Mouse (Mus musculus): ENCODE data around the gene Klhl18. TPM values are rescaled to one million over a fixed set of nuclear protein-coding genes. Genes with fewer than 3 reads are reported as not detected.
"Not testable (repeated sequence)": the region's sequence is repeated elsewhere in the genome, so short reads cannot be mapped to it uniquely, and the experiment has no call there.

Klhl18 gene
- polyA plus RNA-seq, 1 experiment from 2014 or later, result 9.8 TPM

GRCm38 (mm10) chr9:110419511-110420112 lies 56.9 kb downstream of the Klhl18 start, which contains the start of gene Ngp:
Ngp (plus strand) TSS chr9:110419747.
- Histone ChIP-seq H3K36me3 (no peaks in the 10 kb centered on the region), H3K4me1 (replicated peaks) (no peaks in the 10 kb centered on the region), H3K9ac (no peak within 1 kb of the TSS), H3K27ac (ENCODE audit: poor library complexity, severe bottlenecking) (no peak within 1 kb of the TSS), H3K9me3 (replicated peaks) (no peaks in the 10 kb centered on the region), H3K4me2 (no peak within 1 kb of the TSS), H3K27me3 (replicated peaks) (no peaks in the 10 kb centered on the region; the same call in 1 of the 2 replicates), H3K4me3 (no peak within 1 kb of the TSS)
- WGBS, result 84% methylated on average over 12 of the region's 12 CpGs
- no peak for ATAC-seq (ENCODE audit: insufficient number of reproducible peaks, low FRiP score)

GRCm38 (mm10) chr9:110413785-110414184 lies 62.7 kb downstream of the Klhl18 start:
- ATAC-seq (ENCODE audit: insufficient number of reproducible peaks, low FRiP score), result no peak
- H3K9me3 ChIP-seq (replicated peaks), result no peaks in the 10 kb centered on the region
- WGBS, result 45% methylated on average over 9 of the region's 9 CpGs
- H3K4me3 ChIP-seq, result no peak overlapping the region
- H3K36me3 ChIP-seq, result no peaks in the 10 kb centered on the region
- peaks cover 3% of the 10 kb centered on the region; the same call in 1 of the 2 replicates for H3K4me1 ChIP-seq (replicated peaks)
- H3K27ac ChIP-seq (ENCODE audit: poor library complexity, severe bottlenecking), result no peak overlapping the region
- H3K9ac ChIP-seq, result no peak overlapping the region
- H3K4me2 ChIP-seq, result no peak overlapping the region
- no peaks in the 10 kb centered on the region; the same call in 1 of the 2 replicates for H3K27me3 ChIP-seq (replicated peaks)

GRCm38 (mm10) chr9:110412926-110413325 lies 63.6 kb downstream of the Klhl18 start:
- WGBS, result 70% methylated on average over 7 of the region's 7 CpGs
- no peak overlapping the region for H3K4me2 ChIP-seq
- H3K27ac ChIP-seq (ENCODE audit: poor library complexity, severe bottlenecking), result no peak overlapping the region
- no peaks in the 10 kb centered on the region for H3K9me3 ChIP-seq (replicated peaks)
- H3K4me1 ChIP-seq (replicated peaks), result peaks cover 7% of the 10 kb centered on the region; the same call in 1 of the 2 replicates
- H3K36me3 ChIP-seq, result no peaks in the 10 kb centered on the region
- no peak for ATAC-seq (ENCODE audit: insufficient number of reproducible peaks, low FRiP score)
- no peak overlapping the region for H3K9ac ChIP-seq
- no peak overlapping the region for H3K4me3 ChIP-seq
- no peaks in the 10 kb centered on the region; the same call in 1 of the 2 replicates for H3K27me3 ChIP-seq (replicated peaks)

- Histone ChIP-seq H3K9ac (no peak overlapping the region), H3K36me3 (no peaks in the 10 kb centered on the region), H3K4me1 (replicated peaks) (peaks cover 15% of the 10 kb centered on the region), H3K4me3 (no peak overlapping the region), H3K27me3 (replicated peaks) (no peaks in the 10 kb centered on the region; the same call in 1 of the 2 replicates), H3K4me2 (no peak overlapping the region), H3K9me3 (replicated peaks) (no peaks in the 10 kb centered on the region), H3K27ac (ENCODE audit: poor library complexity, severe bottlenecking) (no peak overlapping the region)
- no peak for ATAC-seq (ENCODE audit: insufficient number of reproducible peaks, low FRiP score)
- WGBS, result 41% methylated on average over 6 of the region's 6 CpGs
Observed at GRCm38 (mm10) chr9:110410908-110411887, 65.3 kb downstream of the Klhl18 start.

DNA sequence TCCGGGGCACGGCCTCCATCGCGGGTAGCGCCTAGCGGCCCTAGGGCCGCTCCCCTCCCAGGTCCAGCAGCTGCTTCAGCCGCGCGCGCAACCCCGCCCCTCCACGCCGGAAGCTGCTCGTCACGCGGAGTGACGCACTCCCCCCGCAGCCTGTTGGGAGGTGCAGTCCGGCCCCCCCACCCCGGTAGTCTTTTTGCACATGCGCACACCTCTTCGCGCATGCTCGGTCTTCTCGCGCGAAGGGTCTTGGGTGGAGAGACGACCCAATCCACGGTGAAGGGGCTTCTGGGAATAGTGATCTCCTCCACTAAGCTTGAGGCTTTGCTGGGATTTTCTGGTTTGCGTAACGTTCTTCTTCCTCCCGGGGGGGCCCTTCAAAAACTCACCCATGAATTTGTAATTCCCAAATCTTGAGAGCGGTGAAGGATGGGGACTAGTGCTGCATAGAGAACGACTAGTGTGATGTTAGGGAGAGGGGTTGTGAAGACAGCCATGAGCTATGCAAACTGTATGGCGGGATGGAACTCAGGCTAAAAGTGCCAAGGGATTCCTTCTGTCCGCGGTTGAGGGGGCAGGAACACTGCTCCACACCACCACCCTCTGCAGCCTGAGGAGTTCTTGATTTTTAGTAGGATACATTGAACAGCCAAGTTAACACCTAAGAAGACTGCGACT lies 68.3 kb downstream of the Klhl18 start, which contains the start of gene Ptpn23:
TSS of gene Ptpn23 (minus strand) at position 115 of the 675 bp plus-strand sequence.
- under 1% methylated on average over 38 of the region's 39 CpGs for WGBS
- H3K4me3 ChIP-seq, result peak within 1 kb of the TSS; percentile 91
- H3K27ac ChIP-seq (ENCODE audit: poor library complexity, severe bottlenecking), result peak within 1 kb of the TSS; percentile 76

DNA sequence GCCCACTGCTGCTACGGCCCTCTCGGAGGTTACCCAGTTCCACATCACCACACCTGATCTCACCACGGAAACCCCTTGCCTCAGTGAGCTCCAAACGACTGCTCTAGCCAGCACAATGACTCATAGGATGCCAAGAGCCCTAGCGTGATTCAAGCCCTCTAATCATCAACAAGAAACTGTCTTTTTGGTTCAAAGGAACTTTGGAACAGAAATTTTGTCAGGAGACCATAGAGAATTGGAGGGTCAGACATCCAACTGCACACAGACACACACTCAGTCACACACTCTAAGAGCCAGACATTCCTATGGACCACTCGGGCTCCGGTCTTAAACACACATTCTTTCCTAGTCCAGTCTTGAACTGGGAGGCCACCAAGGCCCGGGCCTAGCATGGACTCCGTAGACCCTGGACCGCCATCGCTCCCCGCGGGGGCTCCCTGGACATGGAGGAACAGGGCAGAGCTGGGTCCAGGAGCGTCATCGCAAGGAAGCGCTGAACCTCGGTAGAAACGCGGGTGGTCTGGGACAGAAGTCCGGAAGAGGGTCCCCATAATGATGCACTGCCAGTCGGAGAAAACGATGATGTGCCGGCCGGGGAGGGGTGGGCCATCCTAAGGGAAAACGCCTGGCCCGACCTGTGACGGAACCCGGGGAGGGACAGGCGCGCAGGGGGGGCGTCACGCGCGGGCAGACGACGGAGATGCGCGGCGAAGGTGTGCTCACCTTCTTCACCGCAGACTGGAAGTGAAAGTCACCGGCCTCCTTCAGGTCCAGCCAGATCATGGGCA lies 69.0 kb downstream of the Klhl18 start:
- peak overlapping the region; percentile 89 for H3K9ac ChIP-seq
- peak overlapping the region; percentile 90 for H3K4me2 ChIP-seq
- peaks cover 12% of the 10 kb centered on the region for H3K4me1 ChIP-seq (replicated peaks)
- peak overlapping the region; percentile 76 for H3K27ac ChIP-seq (ENCODE audit: poor library complexity, severe bottlenecking)
- WGBS, result 1% methylated on average over 41 of the region's 41 CpGs
- no peaks in the 10 kb centered on the region for H3K27me3 ChIP-seq (replicated peaks)
- 0 out of 2 replicates have a peak, but pooled peaks cover 20% of the 10 kb centered on the region for H3K36me3 ChIP-seq
- no peaks in the 10 kb centered on the region for H3K9me3 ChIP-seq (replicated peaks)
- ATAC-seq (ENCODE audit: insufficient number of reproducible peaks, low FRiP score), result peak; percentile 69
- H3K4me3 ChIP-seq, result peak overlapping the region; percentile 91

More for the DNA sequence above, 68.3 kb downstream of the Klhl18 start, which contains the start of gene Ptpn23:
- Histone ChIP-seq H3K4me1 (replicated peaks) (peaks cover 15% of the 10 kb centered on the region), H3K9ac (peak within 1 kb of the TSS; percentile 89), H3K27me3 (replicated peaks) (no peaks in the 10 kb centered on the region), H3K36me3 (0 out of 2 replicates have a peak, but pooled peaks cover 18% of the 10 kb centered on the region), H3K4me2 (peak within 1 kb of the TSS; percentile 90), H3K9me3 (replicated peaks) (no peaks in the 10 kb centered on the region)
- peak; percentile 97 for ATAC-seq (ENCODE audit: insufficient number of reproducible peaks, low FRiP score)

DNA sequence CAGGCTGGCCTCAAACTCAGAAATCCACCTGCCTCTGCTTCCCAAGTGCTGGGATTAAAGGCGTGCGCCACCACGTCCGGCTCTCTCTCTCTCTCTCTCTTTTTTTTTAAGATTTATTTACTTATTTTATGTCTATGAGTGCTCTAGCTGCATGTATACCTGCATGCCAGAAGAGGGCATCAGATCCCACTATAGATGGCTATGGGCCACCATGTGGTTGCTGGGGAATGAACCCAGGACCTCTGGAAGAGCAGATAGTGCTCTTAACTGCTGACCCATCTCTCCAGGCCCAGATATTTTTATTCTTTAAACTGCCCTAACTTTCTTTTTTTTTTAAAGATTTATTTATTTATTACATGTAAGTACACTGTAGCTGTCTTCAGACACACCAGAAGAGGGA lies 73.3 kb downstream of the Klhl18 start:
- not testable (repeated sequence) for H3K27ac ChIP-seq (ENCODE audit: poor library complexity, severe bottlenecking); ATAC-seq (ENCODE audit: insufficient number of reproducible peaks, low FRiP score); H3K9me3 ChIP-seq (replicated peaks); H3K9ac ChIP-seq; H3K27me3 ChIP-seq (replicated peaks); H3K4me3 ChIP-seq; H3K4me2 ChIP-seq
- Histone ChIP-seq H3K4me1 (replicated peaks) (peaks cover 13% of the 10 kb centered on the region), H3K36me3 (peaks cover 28% of the 10 kb centered on the region; the same call in 1 of the 2 replicates)
- WGBS, result 93% methylated on average over 4 of the region's 4 CpGs

DNA sequence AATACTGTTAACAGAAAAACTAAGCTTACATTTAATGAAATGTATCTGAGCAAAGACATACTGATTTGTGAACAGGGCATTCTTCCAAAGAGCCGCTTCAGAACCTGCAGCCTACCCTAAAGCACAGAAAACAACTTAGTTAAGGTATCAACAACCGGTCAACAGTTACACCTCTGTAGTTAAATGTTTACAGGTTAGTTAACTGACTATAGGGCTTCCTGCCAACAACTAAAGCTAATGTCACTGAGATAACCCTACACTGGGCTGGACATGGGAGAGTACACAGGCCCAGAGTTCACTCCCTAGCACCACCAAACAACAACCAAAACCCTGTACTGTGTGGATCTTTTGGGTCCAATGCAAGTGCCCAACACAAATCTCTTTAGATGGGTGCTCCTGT lies 73.8 kb downstream of the Klhl18 start:
- no peak for ATAC-seq (ENCODE audit: insufficient number of reproducible peaks, low FRiP score)
- Histone ChIP-seq H3K4me1 (replicated peaks) (peaks cover 13% of the 10 kb centered on the region), H3K36me3 (peaks cover 33% of the 10 kb centered on the region), H3K9ac (no peak overlapping the region), H3K27me3 (replicated peaks) (no peaks in the 10 kb centered on the region), H3K4me2 (no peak overlapping the region), H3K4me3 (no peak overlapping the region), H3K27ac (ENCODE audit: poor library complexity, severe bottlenecking) (no peak overlapping the region), H3K9me3 (replicated peaks) (no peaks in the 10 kb centered on the region)
- 96% methylated on average over 2 of the region's 2 CpGs for WGBS

DNA sequence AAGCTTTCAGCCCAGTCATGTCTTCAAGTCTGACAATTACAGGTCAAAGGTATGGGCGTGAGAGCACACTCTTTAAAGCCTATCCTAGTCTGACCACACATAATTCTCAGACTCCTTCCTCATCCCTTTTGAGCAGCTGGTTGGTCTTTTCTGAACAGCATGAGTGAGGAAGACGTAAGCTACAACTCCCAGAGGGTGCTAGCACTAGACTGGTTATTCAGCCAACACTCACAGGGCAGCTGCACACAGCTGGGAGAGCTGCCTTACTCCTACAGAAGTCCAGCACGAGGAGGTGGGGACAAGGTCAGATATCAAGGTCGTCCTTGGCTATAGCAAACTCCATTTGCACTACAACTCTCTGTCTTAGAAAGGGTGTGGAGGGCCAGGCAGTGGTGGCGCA lies 75.8 kb downstream of the Klhl18 start:
- H3K9ac ChIP-seq, result no peak overlapping the region
- H3K4me2 ChIP-seq, result no peak overlapping the region
- no peaks in the 10 kb centered on the region for H3K9me3 ChIP-seq (replicated peaks)
- 70% methylated on average over 5 of the region's 5 CpGs for WGBS
- H3K4me1 ChIP-seq (replicated peaks), result peaks cover 5% of the 10 kb centered on the region
- ATAC-seq (ENCODE audit: insufficient number of reproducible peaks, low FRiP score), result no peak
- H3K4me3 ChIP-seq, result no peak overlapping the region
- H3K36me3 ChIP-seq, result peaks cover 46% of the 10 kb centered on the region
- no peak overlapping the region for H3K27ac ChIP-seq (ENCODE audit: poor library complexity, severe bottlenecking)
- no peaks in the 10 kb centered on the region for H3K27me3 ChIP-seq (replicated peaks)

- Histone ChIP-seq H3K9ac (no peak overlapping the region), H3K4me1 (replicated peaks) (no peaks in the 10 kb centered on the region), H3K36me3 (peaks cover 93% of the 10 kb centered on the region), H3K4me3 (no peak overlapping the region), H3K9me3 (replicated peaks) (no peaks in the 10 kb centered on the region), H3K4me2 (no peak overlapping the region), H3K27me3 (replicated peaks) (no peaks in the 10 kb centered on the region), H3K27ac (ENCODE audit: poor library complexity, severe bottlenecking) (no peak overlapping the region)
- 91% methylated on average over 4 of the region's 4 CpGs for WGBS
- no peak for ATAC-seq (ENCODE audit: insufficient number of reproducible peaks, low FRiP score)
Observed at GRCm38 (mm10) chr9:110393295-110393694, 83.2 kb downstream of the Klhl18 start.
